9 mouse cellular contexts compared by ENCODE assay signal in the genomic region with DNA sequence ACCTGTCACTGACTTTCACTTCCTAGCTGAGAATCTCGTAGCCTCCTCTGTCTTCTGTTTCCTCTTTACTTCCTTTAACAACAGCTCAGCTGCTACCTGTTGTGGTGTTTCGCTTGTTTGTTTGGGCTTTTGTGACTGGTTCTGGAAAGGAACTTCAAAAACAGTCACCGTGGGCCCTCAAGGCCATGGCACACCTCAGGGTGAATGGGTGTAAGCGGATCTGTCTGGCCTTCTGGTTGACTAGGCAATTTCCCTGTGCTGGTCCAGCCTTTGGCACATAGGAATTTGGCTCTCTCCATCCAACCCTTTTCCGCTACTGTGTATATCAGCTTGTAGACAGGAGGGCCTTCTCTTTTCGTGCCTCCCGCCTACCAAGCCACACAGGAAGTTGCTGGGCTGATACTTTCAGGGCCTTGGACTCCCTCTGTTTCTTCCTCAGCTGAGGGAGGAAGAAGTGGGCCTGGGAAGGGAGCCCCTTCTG. TPM values are rescaled to one million over a fixed set of nuclear protein-coding genes. Genes with fewer than 3 reads are reported as not detected.
DNase-seq lines count a peak whose midpoint lies in the region; ATAC-seq and TF ChIP-seq lines count a peak whose summit lies in the region.
"Had no signal": no experiment of that assay in that cellular context is flagged by ENCODE, and none has a peak within 500 bp of the region (broad histone marks: within the 10 kb centered on the region; RNA-seq: fewer than 3 reads in every experiment).

No protein-coding gene starts in this region.

- WGBS in forebrain, embryonic 13.5 days, result 87% methylated on average over 7 of the region's 7 CpGs
- WGBS in forebrain, embryonic 15.5 days, result 92% methylated on average over 7 of the region's 7 CpGs
- 62% methylated on average over 7 of the region's 7 CpGs for WGBS in lung, postnatal 0 days
- WGBS in liver, embryonic 11.5 days, result 52% methylated on average over 7 of the region's 7 CpGs

- no peak for ATAC-seq in forebrain, embryonic 13.5 days
- ATAC-seq in forebrain, embryonic 15.5 days (replicated peaks), result no peak
- ATAC-seq in lung, postnatal 0 days, result no peak
- ATAC-seq in liver, embryonic 11.5 days (replicated peaks; ENCODE audit: low FRiP score), result no peak

- no peaks in the 10 kb centered on the region for H3K36me3 ChIP-seq in forebrain, embryonic 13.5 days (ENCODE audit: poor library complexity, severe bottlenecking)
- no peaks in the 10 kb centered on the region for H3K36me3 ChIP-seq in forebrain, embryonic 15.5 days
- H3K36me3 ChIP-seq in lung, postnatal 0 days (ENCODE audit: insufficient read depth, low read length), result no peaks in the 10 kb centered on the region
- no peaks in the 10 kb centered on the region for H3K36me3 ChIP-seq in liver, embryonic 11.5 days (ENCODE audit: control insufficient read depth, insufficient read depth, low read length)

- no peak for TF ChIP-seq CTCF in lung, postnatal 0 days (IDR thresholded peaks at IDR 0.05)

- H3K4me3 ChIP-seq in forebrain, embryonic 13.5 days, result no peak overlapping the region
- H3K4me3 ChIP-seq in forebrain, embryonic 15.5 days, result no peak overlapping the region
- H3K4me3 ChIP-seq in lung, postnatal 0 days (ENCODE audit: low read depth, low read length), result peak overlapping the region; percentile 66
- no peak overlapping the region for H3K4me3 ChIP-seq in liver, embryonic 11.5 days (ENCODE audit: low read depth, low read length)

- H3K9ac ChIP-seq in forebrain, embryonic 13.5 days, result no peak overlapping the region
- H3K9ac ChIP-seq in forebrain, embryonic 15.5 days (replicated peaks), result no peak overlapping the region
- no peak overlapping the region for H3K9ac ChIP-seq in lung, postnatal 0 days (replicated peaks; ENCODE audit: low read depth)
- H3K9ac ChIP-seq in liver, embryonic 11.5 days (ENCODE audit: low read depth, low read length), result no peak overlapping the region

- no peak for TF ChIP-seq EP300 in lung, postnatal 0 days (IDR thresholded peaks at IDR 0.05)

- H3K4me1 ChIP-seq in forebrain, embryonic 13.5 days, result peaks cover 22% of the 10 kb centered on the region
- H3K4me1 ChIP-seq in forebrain, embryonic 15.5 days, result peaks cover 23% of the 10 kb centered on the region
- peaks cover 14% of the 10 kb centered on the region for H3K4me1 ChIP-seq in lung, postnatal 0 days (ENCODE audit: insufficient read depth, low read depth, low read length)
- peaks cover 57% of the 10 kb centered on the region for H3K4me1 ChIP-seq in liver, embryonic 11.5 days (replicated peaks; ENCODE audit: control insufficient read depth, insufficient read depth, low read length)

- no peak for DNase-seq in lung, postnatal 0 days (ENCODE audit: low spot score)
- DNase-seq in lung, postnatal 4 days, result no peak
- no peak for DNase-seq in liver, embryonic 11.5 days (ENCODE audit: low spot score)
- DNase-seq in thymus, postnatal 10 days (ENCODE audit: low spot score in 2 of 2), result peak; percentile 43 to 47
- no peak for DNase-seq in adrenal gland, postnatal 10 days
- DNase-seq in layer of hippocampus, postnatal 36 days, result no peak
- DNase-seq: adrenal gland, postnatal 14 days had no signal

- H3K4me2 ChIP-seq in forebrain, embryonic 13.5 days, result 0 out of 2 replicates have a peak overlapping the region, but pooled peaks have one; percentile 1
- no peak overlapping the region for H3K4me2 ChIP-seq in forebrain, embryonic 15.5 days (replicated peaks)
- peak overlapping the region; percentile 91 for H3K4me2 ChIP-seq in lung, postnatal 0 days (replicated peaks; ENCODE audit: low read depth, low read length)
- H3K4me2 ChIP-seq in liver, embryonic 11.5 days, result peak overlapping the region; percentile 97

- no peaks in the 10 kb centered on the region for H3K9me3 ChIP-seq in forebrain, embryonic 13.5 days (replicated peaks)
- no peaks in the 10 kb centered on the region for H3K9me3 ChIP-seq in forebrain, embryonic 15.5 days
- H3K9me3 ChIP-seq in lung, postnatal 0 days (ENCODE audit: low read length), result no peaks in the 10 kb centered on the region
- H3K9me3 ChIP-seq in liver, embryonic 11.5 days (ENCODE audit: control insufficient read depth, low read length), result no peaks in the 10 kb centered on the region

- peaks cover 64% of the 10 kb centered on the region for H3K27me3 ChIP-seq in forebrain, embryonic 13.5 days
- H3K27me3 ChIP-seq in forebrain, embryonic 15.5 days, result peaks cover 13% of the 10 kb centered on the region; the same call in 1 of the 2 replicates
- no peaks in the 10 kb centered on the region for H3K27me3 ChIP-seq in lung, postnatal 0 days (replicated peaks; ENCODE audit: insufficient read depth, low read length)
- peaks cover 19% of the 10 kb centered on the region for H3K27me3 ChIP-seq in liver, embryonic 11.5 days (replicated peaks; ENCODE audit: control insufficient read depth, insufficient read depth, low read length)

- H3K27ac ChIP-seq in forebrain, embryonic 13.5 days, result no peak overlapping the region
- no peak overlapping the region for H3K27ac ChIP-seq in forebrain, embryonic 15.5 days (replicated peaks)
- H3K27ac ChIP-seq in lung, postnatal 0 days (ENCODE audit: low read length), result peak overlapping the region; percentile 86; the same call in 1 of the 2 replicates
- no peak overlapping the region for H3K27ac ChIP-seq in liver, embryonic 11.5 days (ENCODE audit: low read depth, low read length)

RNA-seq across cellular contexts. Expression of gene Rcsd1, which starts 3.6 kb away (rescaled TPM):
- 6.5 and 7.0 TPM in 2 replicates for polyA plus RNA-seq in forebrain, embryonic 13.5 days (2015; fragmentation: Nextera tagmentation; extraction: Ambion mirVana)
- polyA plus RNA-seq in forebrain, embryonic 15.5 days (2015; fragmentation: Nextera tagmentation; extraction: Ambion mirVana), result 7.0 and 8.0 TPM in 2 replicates
- polyA plus RNA-seq in lung, postnatal 0 days (2015; fragmentation: Nextera tagmentation; extraction: Ambion mirVana), result 49.6 and 54.4 TPM in 2 replicates
- 13.3 and 17.8 TPM in 2 replicates for polyA plus RNA-seq in liver, embryonic 11.5 days (2014; fragmentation: Nextera tagmentation; extraction: Ambion mirVana)
- total RNA-seq in adrenal gland, postnatal 10 days (2021), result 10 to 100 TPM; 27.8 to 32.6 TPM
- 1 to 10 TPM; 3.7 to 4.8 TPM for total RNA-seq in layer of hippocampus, postnatal 36 days (2021)

RNA-seq across cellular contexts. Expression of gene Creg1, which starts 57.6 kb away (rescaled TPM):
- polyA plus RNA-seq in forebrain, embryonic 13.5 days (2015; fragmentation: Nextera tagmentation; extraction: Ambion mirVana), result 21.2 and 21.5 TPM in 2 replicates
- 18.3 and 19.0 TPM in 2 replicates for polyA plus RNA-seq in forebrain, embryonic 15.5 days (2015; fragmentation: Nextera tagmentation; extraction: Ambion mirVana)
- polyA plus RNA-seq in lung, postnatal 0 days (2015; fragmentation: Nextera tagmentation; extraction: Ambion mirVana), result 123 and 148 TPM in 2 replicates
- 237 and 244 TPM in 2 replicates for polyA plus RNA-seq in liver, embryonic 11.5 days (2014; fragmentation: Nextera tagmentation; extraction: Ambion mirVana)
- total RNA-seq in adrenal gland, postnatal 10 days (2021), result 10 to 100 TPM; 51.2 TPM
- total RNA-seq in layer of hippocampus, postnatal 36 days (2021), result 10 to 100 TPM; 21.3 to 35.2 TPM

Comparison
In these comparisons a context has a peak if more than half of its experiments do, and no peak if none do; other contexts are left out.
1. DNase-seq: peak in thymus, postnatal 10 days (2 of 2); none in lung, postnatal 0 days (single experiment), lung, postnatal 4 days (0 of 2), liver, embryonic 11.5 days (single experiment), adrenal gland, postnatal 10 days (single experiment) and layer of hippocampus, postnatal 36 days (0 of 2).